Mouse (Mus musculus): ENCODE data around the gene Tmem126a. TPM values are rescaled to one million over a fixed set of nuclear protein-coding genes. Genes with fewer than 3 reads are reported as not detected.
A peak's percentile ranks its signal among the peaks of the same experiment; 100 is the strongest.

The Tmem126a gene
- polyA plus RNA-seq, 1 experiment from 2014 or later = 105 TPM

GRCm38 (mm10) chr7:90460930-90461329, 3.9 kb upstream of the Tmem126a start:
- ATAC-seq (ENCODE audit: insufficient read depth) (no peak), DNase-seq (peak; percentile 29)
- 15% methylated on average over 14 of the region's 14 CpGs for WGBS
- no peaks in the 10 kb centered on the region for H3K4me1 ChIP-seq (ENCODE audit: insufficient read depth)
- H3K4me2 ChIP-seq = peak overlapping the region; percentile 7; the same call in 1 of the 2 replicates
- H3K4me3 ChIP-seq (ENCODE audit: low read depth, low read length) = no peak overlapping the region
- no peaks in the 10 kb centered on the region for H3K27me3 ChIP-seq (ENCODE audit: insufficient read depth, low read length)
- H3K9me3 ChIP-seq (ENCODE audit: low read depth, low read length) = no peaks in the 10 kb centered on the region
- no peak overlapping the region for H3K9ac ChIP-seq
- no peaks in the 10 kb centered on the region for H3K36me3 ChIP-seq (ENCODE audit: insufficient read depth)
- no peak overlapping the region for H3K27ac ChIP-seq (ENCODE audit: low read depth)
- peak; percentile 42 for TF ChIP-seq CTCF (IDR thresholded peaks at IDR 0.05; ENCODE audit: low read depth)

- no peak for TF ChIP-seq CTCF (IDR thresholded peaks at IDR 0.05; ENCODE audit: low read depth)
- ATAC-seq (ENCODE audit: insufficient read depth) (no peak), DNase-seq (peak; percentile 46)
- H3K27me3 ChIP-seq (ENCODE audit: insufficient read depth, low read length) = no peaks in the 10 kb centered on the region
- no peak overlapping the region for H3K9ac ChIP-seq
- peak overlapping the region; percentile 7; the same call in 1 of the 2 replicates for H3K4me2 ChIP-seq
- 36% methylated on average over 10 of the region's 10 CpGs for WGBS
- no peak overlapping the region for H3K27ac ChIP-seq (ENCODE audit: low read depth)
- no peaks in the 10 kb centered on the region for H3K9me3 ChIP-seq (ENCODE audit: low read depth, low read length)
- H3K4me1 ChIP-seq (ENCODE audit: insufficient read depth) = no peaks in the 10 kb centered on the region
- H3K4me3 ChIP-seq (ENCODE audit: low read depth, low read length) = no peak overlapping the region
- H3K36me3 ChIP-seq (ENCODE audit: insufficient read depth) = no peaks in the 10 kb centered on the region
Observed at GRCm38 (mm10) chr7:90460330-90460729, 3.3 kb upstream of the Tmem126a start.

- Histone ChIP-seq H3K4me3 (ENCODE audit: low read depth, low read length) (peak overlapping the region; percentile 65), H3K9me3 (ENCODE audit: low read depth, low read length) (no peaks in the 10 kb centered on the region), H3K36me3 (ENCODE audit: insufficient read depth) (peaks cover 16% of the 10 kb centered on the region), H3K27me3 (ENCODE audit: insufficient read depth, low read length) (no peaks in the 10 kb centered on the region), H3K27ac (ENCODE audit: low read depth) (peak overlapping the region; percentile 83), H3K4me1 (ENCODE audit: insufficient read depth) (no peaks in the 10 kb centered on the region), H3K9ac (peak overlapping the region; percentile 61), H3K4me2 (peak overlapping the region; percentile 76)
- 0 out of 2 replicates have a peak, but pooled peaks have one; percentile 29 for TF ChIP-seq CTCF (IDR thresholded peaks at IDR 0.05; ENCODE audit: low read depth)
- 16% methylated on average over 10 of the region's 10 CpGs for WGBS
- peak; percentile 72 for ATAC-seq (ENCODE audit: insufficient read depth)
- peak; percentile 66 for DNase-seq
Observed at GRCm38 (mm10) chr7:90457517-90457916, 488 bp upstream of the Tmem126a start.

- H3K4me2 ChIP-seq = peak overlapping the region; percentile 76
- DNase-seq (no peak), ATAC-seq (ENCODE audit: insufficient read depth) (no peak)
- H3K9ac ChIP-seq = peak overlapping the region; percentile 61
- H3K36me3 ChIP-seq (ENCODE audit: insufficient read depth) = peaks cover 26% of the 10 kb centered on the region
- peak overlapping the region; percentile 65 for H3K4me3 ChIP-seq (ENCODE audit: low read depth, low read length)
- no peaks in the 10 kb centered on the region for H3K27me3 ChIP-seq (ENCODE audit: insufficient read depth, low read length)
- no peak for TF ChIP-seq CTCF (IDR thresholded peaks at IDR 0.05; ENCODE audit: low read depth)
- H3K9me3 ChIP-seq (ENCODE audit: low read depth, low read length) = no peaks in the 10 kb centered on the region
- H3K4me1 ChIP-seq (ENCODE audit: insufficient read depth) = no peaks in the 10 kb centered on the region
- 22% methylated on average over 7 of the region's 7 CpGs for WGBS
- peak overlapping the region; percentile 83 for H3K27ac ChIP-seq (ENCODE audit: low read depth)
Observed at GRCm38 (mm10) chr7:90456149-90456844, 732 bp downstream of the Tmem126a start.

- Histone ChIP-seq H3K9ac (peak overlapping the region; percentile 98), H3K9me3 (ENCODE audit: low read depth, low read length) (no peaks in the 10 kb centered on the region), H3K36me3 (ENCODE audit: insufficient read depth) (peaks cover 23% of the 10 kb centered on the region), H3K4me3 (ENCODE audit: low read depth, low read length) (peak overlapping the region; percentile 97), H3K4me2 (peak overlapping the region; percentile 98), H3K27ac (ENCODE audit: low read depth) (no peak overlapping the region), H3K27me3 (ENCODE audit: insufficient read depth, low read length) (no peaks in the 10 kb centered on the region), H3K4me1 (ENCODE audit: insufficient read depth) (no peaks in the 10 kb centered on the region)
- no peak for TF ChIP-seq CTCF (IDR thresholded peaks at IDR 0.05; ENCODE audit: low read depth)
- ATAC-seq (ENCODE audit: insufficient read depth) (no peak), DNase-seq (peak; percentile 39)
- 0% methylated on average over 6 of the region's 6 CpGs for WGBS
Observed at GRCm38 (mm10) chr7:90444206-90444605, 12.8 kb downstream of the Tmem126a start.

GRCm38 (mm10) chr7:90443101-90444091, 13.6 kb downstream of the Tmem126a start:
- under 1% methylated on average over 123 of the region's 123 CpGs for WGBS
- ATAC-seq (ENCODE audit: insufficient read depth) (peak; percentile 72), DNase-seq (peak; percentile 75)
- H3K4me1 ChIP-seq (ENCODE audit: insufficient read depth) = no peaks in the 10 kb centered on the region
- no peaks in the 10 kb centered on the region for H3K9me3 ChIP-seq (ENCODE audit: low read depth, low read length)
- peak; percentile 40 for TF ChIP-seq CTCF (IDR thresholded peaks at IDR 0.05; ENCODE audit: low read depth)
- no peaks in the 10 kb centered on the region for H3K27me3 ChIP-seq (ENCODE audit: insufficient read depth, low read length)
- peak overlapping the region; percentile 98 for H3K4me2 ChIP-seq
- H3K27ac ChIP-seq (ENCODE audit: low read depth) = peak overlapping the region; percentile 98
- H3K36me3 ChIP-seq (ENCODE audit: insufficient read depth) = peaks cover 20% of the 10 kb centered on the region
- peak overlapping the region; percentile 97 for H3K4me3 ChIP-seq (ENCODE audit: low read depth, low read length)
- peak overlapping the region; percentile 98 for H3K9ac ChIP-seq
